Mouse (Mus musculus) ES-E14 (cell line): ENCODE measurements around the gene Cel. TPM values are rescaled to one million over a fixed set of nuclear protein-coding genes. Genes with fewer than 3 reads are reported as not detected.

Experiments
- DNase-seq: peaks from one replicate; pipeline ENCODE4 v3.0.0-alpha.2; 2013; ENCODE audit warnings: low read depth, low spot score
- H3K27ac ChIP-seq: 2 replicates; pipeline ENCODE4 v1.5.1; 2012; ENCODE audit warnings: low read depth, mild to moderate bottlenecking, low read length, moderate library complexity, mixed read lengths; ENCODE audit not compliant: poor library complexity, insufficient read depth, severe bottlenecking
- H3K36me3 ChIP-seq: 2 replicates; pipeline ENCODE4 v1.6.1; 2012; ENCODE audit warnings: mild to moderate bottlenecking, low read length, moderate library complexity, mixed read lengths; ENCODE audit not compliant: control insufficient read depth, poor library complexity, insufficient read depth, severe bottlenecking
- H3K4me1 ChIP-seq, 2 experiments: fragments of 150-350 bp in 1 of 2; sonication (generic) in 1 of 2; 2 replicates each; pipeline ENCODE4 v1.6.1; 2012; ENCODE audit warnings: low read length in 2 of 2, mild to moderate bottlenecking in 1 of 2, mixed read lengths in 1 of 2; ENCODE audit not compliant: control insufficient read depth in 2 of 2, insufficient read depth in 2 of 2, poor library complexity in 1 of 2
- H3K4me3 ChIP-seq, 2 experiments: fragments of 150-350 bp in 1 of 2; sonication (generic) in 1 of 2; 2 replicates each; pipeline ENCODE4 v1.5.1; 2012; ENCODE audit warnings: low read length in 2 of 2, low read depth in 1 of 2, mild to moderate bottlenecking in 1 of 2, mixed read lengths in 1 of 2; ENCODE audit not compliant: insufficient read depth in 1 of 2, poor library complexity in 1 of 2, severe bottlenecking in 1 of 2
- H3K9ac ChIP-seq: 2 replicates; pipeline ENCODE4 v1.6.1; 2012; ENCODE audit warnings: low read depth, mild to moderate bottlenecking, low read length, mixed read lengths; ENCODE audit not compliant: poor library complexity, insufficient read depth, severe bottlenecking
- H3K9me3 ChIP-seq: fragments of 150-350 bp; sonication (generic); 2 replicates; pipeline ENCODE4 v1.6.1; 2012; ENCODE audit warnings: low read depth, mild to moderate bottlenecking, low read length; ENCODE audit not compliant: control insufficient read depth, insufficient read depth
- CHD2 ChIP-seq: IDR thresholded peaks from 2 replicates; pipeline ENCODE4 v1.6.1; 2014; ENCODE audit warnings: mild to moderate bottlenecking, low read depth, low read length, inconsistent platforms
- HCFC1 ChIP-seq: IDR thresholded peaks from 2 replicates; pipeline ENCODE4 v1.6.1; 2012; ENCODE audit warnings: low read length, inconsistent platforms, borderline replicate concordance; ENCODE audit not compliant: insufficient read depth
- MAFK ChIP-seq: IDR thresholded peaks from 2 replicates; pipeline ENCODE4 v1.6.1; 2014; ENCODE audit warnings: mild to moderate bottlenecking, low read depth, low read length, inconsistent platforms; ENCODE audit not compliant: insufficient read depth
- ZC3H11A ChIP-seq: IDR thresholded peaks from 2 replicates; pipeline ENCODE4 v1.6.1; 2012; ENCODE audit warnings: low read depth, mild to moderate bottlenecking, inconsistent platforms, low read length, borderline replicate concordance
- ZNF384 ChIP-seq: IDR thresholded peaks from 2 replicates; pipeline ENCODE4 v1.6.1; 2012; ENCODE audit warnings: low read depth, low read length, inconsistent platforms
- in situ Hi-C, 2 experiments: fragments of 600-800 bp; cut with MboI; formaldehyde crosslinking; loops; one replicate each; pipeline ENCODE4 v1.15.1; 2025; ENCODE audit warnings: low sequenced_read_pairs in 2 of 2, inconsistent platforms in 1 of 2; ENCODE audit not compliant: unreplicated experiment in 2 of 2
- total RNA-seq: library from RNA; depleted of rRNA; stranded (reverse); fragments of 300-350 nt; gene quantifications from 2 replicates; pipeline ENCODE4 v1.2.3, GENCODE M21; 2012; rRNA removed

The Cel gene
- total RNA-seq, result not detected in 2 replicates

- H3K36me3 ChIP-seq, result peaks cover 22% of the 10 kb centered on the region
- H3K4me1 ChIP-seq, result peaks cover 0 to 3% of the 10 kb centered on the region in 2 experiments; a peak in 1 of 4 replicates
- TF ChIP-seq MAFK, result no peak
- TF ChIP-seq ZNF384, result no peak
- no peak for TF ChIP-seq CHD2
- no peak for TF ChIP-seq ZC3H11A
- TF ChIP-seq HCFC1, result no peak
- no peak within 1 kb of the TSS for H3K27ac ChIP-seq
- no peak for DNase-seq
- H3K4me3 ChIP-seq, result no peak within 1 kb of the TSS
- H3K9ac ChIP-seq, result no peak within 1 kb of the TSS
- in situ Hi-C loops, result no loop called here
- H3K9me3 ChIP-seq, result no peaks in the 10 kb centered on the region
Observed at GRCm38 (mm10) chr2:28563303-28563702, at the start of gene Cel. Cel (minus strand) TSS chr2:28563403.

GRCm38 (mm10) chr2:28612436-28613063 lies 49.3 kb upstream of the Cel start:
- H3K4me3 ChIP-seq, result peak overlapping the region in 1 of 2 experiments; percentile 40; a peak in 3 of 4 replicates
- H3K27ac ChIP-seq, result no peak overlapping the region
- no peak overlapping the region for H3K9ac ChIP-seq
- TF ChIP-seq MAFK (no peak), CHD2 (no peak), HCFC1 (no peak), ZC3H11A (no peak), ZNF384 (no peak)
- H3K36me3 ChIP-seq, result no peaks in the 10 kb centered on the region
- in situ Hi-C loops, result no loop called here
- H3K9me3 ChIP-seq, result no peaks in the 10 kb centered on the region
- DNase-seq, result peak; percentile 65
- H3K4me1 ChIP-seq, result peaks cover 0 to 29% of the 10 kb centered on the region in 2 experiments; a peak in 2 of 4 replicates

- DNase-seq, result no peak
- TF ChIP-seq CHD2, result no peak
- no peak for TF ChIP-seq ZC3H11A
- TF ChIP-seq HCFC1, result no peak
- no peak for TF ChIP-seq MAFK
Observed at GRCm38 (mm10) chr2:28611407-28611787, 48.2 kb upstream of the Cel start.

GRCm38 (mm10) chr2:28610716-28611406 lies 47.7 kb upstream of the Cel start:
- TF ChIP-seq CHD2 (no peak), HCFC1 (no peak), MAFK (no peak), ZNF384 (no peak), ZC3H11A (no peak)
- H3K4me3 ChIP-seq, result no peak overlapping the region
- H3K9ac ChIP-seq, result no peak overlapping the region
- H3K9me3 ChIP-seq, result no peaks in the 10 kb centered on the region
- in situ Hi-C loops, result no loop called here
- no peak overlapping the region for H3K27ac ChIP-seq
- DNase-seq, result no peak
- no peaks in the 10 kb centered on the region for H3K36me3 ChIP-seq
- peaks cover 0 to 37% of the 10 kb centered on the region in 2 experiments; a peak in 2 of 4 replicates for H3K4me1 ChIP-seq

More at GRCm38 (mm10) chr2:28611407-28611787, 48.2 kb upstream of the Cel start:
- Histone ChIP-seq H3K4me1 (peaks cover 0 to 32% of the 10 kb centered on the region in 2 experiments; a peak in 2 of 4 replicates), H3K9me3 (no peaks in the 10 kb centered on the region), H3K4me3 (no peak overlapping the region), H3K9ac (no peak overlapping the region), H3K27ac (no peak overlapping the region), H3K36me3 (no peaks in the 10 kb centered on the region)
- in situ Hi-C loops, result no loop called here
